Mouse (Mus musculus) forebrain, embryonic 10.5 days (tissue): ENCODE data around the gene Trpv5. TPM values are rescaled to one million over a fixed set of nuclear protein-coding genes. Genes with fewer than 3 reads are reported as not detected.

Source experiments
- DNase-seq: peaks from one replicate; pipeline ENCODE4 v3.0.0-alpha.2; 2017; ENCODE audit warnings: low spot score; ENCODE audit errors: extremely low spot score
- H3K27ac ChIP-seq: fragments of 300-500 bp; sonication (generic); 2 replicates; pipeline ENCODE4 v1.5.1; 2016; ENCODE audit warnings: mild to moderate bottlenecking
- H3K27me3 ChIP-seq: fragments of 300-500 bp; sonication (generic); 2 replicates; pipeline ENCODE4 v1.6.1; 2016; ENCODE audit warnings: mild to moderate bottlenecking; ENCODE audit not compliant: poor library complexity, severe bottlenecking
- H3K36me3 ChIP-seq: fragments of 300-500 bp; sonication (generic); replicated peaks from 2 replicates; pipeline ENCODE4 v1.6.1; 2016; ENCODE audit warnings: mild to moderate bottlenecking, moderate library complexity
- H3K4me1 ChIP-seq: fragments of 300-500 bp; sonication (generic); 2 replicates; pipeline ENCODE4 v1.6.1; 2016
- H3K4me3 ChIP-seq: fragments of 300-500 bp; sonication (generic); 2 replicates; pipeline ENCODE4 v1.5.1; 2016; ENCODE audit warnings: mild to moderate bottlenecking, moderate library complexity
- H3K9me3 ChIP-seq: fragments of 300-500 bp; sonication (generic); 2 replicates; pipeline ENCODE4 v1.6.1; 2016; ENCODE audit warnings: mild to moderate bottlenecking, moderate library complexity
- WGBS: fragments of 180-500 bp; shearing (Covaris S2); methylation state at CpG from one replicate; pipeline ENCODE4 v1.1.7; 2016; 5-methylcytosine and 5-hydroxymethylcytosine counted together
- polyA plus RNA-seq: library from polyadenylated mRNA; unstranded; fragments of >200 nt; fragmentation: Nextera tagmentation; extraction: Ambion mirVana; gene quantifications from 2 replicates; pipeline ENCODE4 v1.2.1, GENCODE M21; 2016

The Trpv5 gene
- polyA plus RNA-seq: not detected in 2 replicates

- no peaks in the 10 kb centered on the region for H3K36me3 ChIP-seq
- H3K4me3 ChIP-seq: no peak within 1 kb of the TSS
- no peak for DNase-seq
- H3K27me3 ChIP-seq: no peaks in the 10 kb centered on the region
- no peaks in the 10 kb centered on the region for H3K4me1 ChIP-seq
- H3K9me3 ChIP-seq: no peaks in the 10 kb centered on the region
- 83% methylated on average over 1 of the region's 1 CpGs for WGBS
- no peak within 1 kb of the TSS for H3K27ac ChIP-seq
These were observed at the start of gene Trpv5 for GRCm38 (mm10) chr6:41680669-41681068. Gene Trpv5, minus strand, starts transcription at chr6:41680769.

- no peak for DNase-seq
- H3K36me3 ChIP-seq: no peaks in the 10 kb centered on the region
- no peak overlapping the region for H3K27ac ChIP-seq
- H3K4me1 ChIP-seq: no peaks in the 10 kb centered on the region
- WGBS: 82% methylated on average over 1 of the region's 1 CpGs
- no peaks in the 10 kb centered on the region for H3K27me3 ChIP-seq
- H3K4me3 ChIP-seq: no peak overlapping the region
- no peaks in the 10 kb centered on the region for H3K9me3 ChIP-seq
These were observed 47.5 kb upstream of the Trpv5 start for GRCm38 (mm10) chr6:41727989-41728609.

- no peaks in the 10 kb centered on the region for H3K4me1 ChIP-seq
- H3K36me3 ChIP-seq: no peaks in the 10 kb centered on the region
- H3K4me3 ChIP-seq: no peak overlapping the region
- WGBS: 87% methylated on average over 2 of the region's 2 CpGs
- DNase-seq: no peak
- no peaks in the 10 kb centered on the region for H3K9me3 ChIP-seq
- H3K27me3 ChIP-seq: no peaks in the 10 kb centered on the region
- H3K27ac ChIP-seq: no peak overlapping the region
These were observed 40.9 kb upstream of the Trpv5 start for GRCm38 (mm10) chr6:41721430-41721829.

- DNase-seq: no peak
- H3K4me1 ChIP-seq: no peaks in the 10 kb centered on the region
- H3K27ac ChIP-seq: no peak overlapping the region
- no peak overlapping the region for H3K4me3 ChIP-seq
- no peaks in the 10 kb centered on the region for H3K9me3 ChIP-seq
- no peaks in the 10 kb centered on the region for H3K36me3 ChIP-seq
- no peaks in the 10 kb centered on the region for H3K27me3 ChIP-seq
- WGBS: 84% methylated on average over 1 of the region's 1 CpGs
These were observed 29.7 kb upstream of the Trpv5 start for GRCm38 (mm10) chr6:41710281-41710680.

GRCm38 (mm10) chr6:41706275-41706674 lies 25.7 kb upstream of the Trpv5 start:
- no peaks in the 10 kb centered on the region for H3K27me3 ChIP-seq
- no peaks in the 10 kb centered on the region for H3K4me1 ChIP-seq
- no peaks in the 10 kb centered on the region for H3K9me3 ChIP-seq
- no peaks in the 10 kb centered on the region for H3K36me3 ChIP-seq
- no peak for DNase-seq
- 0 out of 2 replicates have a peak overlapping the region, but pooled peaks have one; percentile 30 for H3K27ac ChIP-seq
- H3K4me3 ChIP-seq: no peak overlapping the region
- 92% methylated on average over 7 of the region's 7 CpGs for WGBS

GRCm38 (mm10) chr6:41704123-41704522 lies 23.6 kb upstream of the Trpv5 start, which contains the start of gene Kel:
Gene Kel, minus strand, starts transcription at chr6:41704339.
- no peak for DNase-seq
- Histone ChIP-seq H3K4me3 (peak within 1 kb of the TSS; percentile 20; the same call in 1 of the 2 replicates), H3K36me3 (no peaks in the 10 kb centered on the region), H3K4me1 (no peaks in the 10 kb centered on the region), H3K27ac (peak within 1 kb of the TSS; percentile 60), H3K9me3 (no peaks in the 10 kb centered on the region), H3K27me3 (no peaks in the 10 kb centered on the region)
- 54% methylated on average over 1 of the region's 1 CpGs for WGBS

GRCm38 (mm10) chr6:41702928-41703327 lies 22.4 kb upstream of the Trpv5 start:
- Histone ChIP-seq H3K4me1 (no peaks in the 10 kb centered on the region), H3K27me3 (no peaks in the 10 kb centered on the region), H3K4me3 (peak overlapping the region; percentile 20; the same call in 1 of the 2 replicates), H3K9me3 (no peaks in the 10 kb centered on the region), H3K36me3 (no peaks in the 10 kb centered on the region), H3K27ac (peak overlapping the region; percentile 60; the same call in 1 of the 2 replicates)
- DNase-seq: no peak
- WGBS: 80% methylated on average over 2 of the region's 2 CpGs

GRCm38 (mm10) chr6:41701245-41701644 lies 20.7 kb upstream of the Trpv5 start:
- Histone ChIP-seq H3K4me3 (no peak overlapping the region), H3K36me3 (no peaks in the 10 kb centered on the region), H3K27me3 (no peaks in the 10 kb centered on the region), H3K27ac (no peak overlapping the region), H3K4me1 (no peaks in the 10 kb centered on the region), H3K9me3 (no peaks in the 10 kb centered on the region)
- no peak for DNase-seq
- 88% methylated on average over 1 of the region's 1 CpGs for WGBS

- H3K27ac ChIP-seq: no peak overlapping the region
- no peak overlapping the region for H3K4me3 ChIP-seq
- H3K9me3 ChIP-seq: no peaks in the 10 kb centered on the region
- no peak for DNase-seq
- no peaks in the 10 kb centered on the region for H3K36me3 ChIP-seq
- WGBS: 92% methylated on average over 1 of the region's 1 CpGs
- H3K4me1 ChIP-seq: no peaks in the 10 kb centered on the region
- H3K27me3 ChIP-seq: no peaks in the 10 kb centered on the region
These were observed 13.8 kb upstream of the Trpv5 start for GRCm38 (mm10) chr6:41694407-41694806.

- Histone ChIP-seq H3K4me3 (no peak overlapping the region), H3K9me3 (no peaks in the 10 kb centered on the region), H3K27me3 (no peaks in the 10 kb centered on the region), H3K36me3 (no peaks in the 10 kb centered on the region), H3K4me1 (no peaks in the 10 kb centered on the region), H3K27ac (no peak overlapping the region)
- no peak for DNase-seq
These were observed 11.6 kb upstream of the Trpv5 start for GRCm38 (mm10) chr6:41692200-41692599.

- H3K27me3 ChIP-seq: no peaks in the 10 kb centered on the region
- DNase-seq: no peak
- WGBS: 82% methylated on average over 3 of the region's 3 CpGs
These were observed 5.0 kb upstream of the Trpv5 start for GRCm38 (mm10) chr6:41685596-41685995.

GRCm38 (mm10) chr6:41684911-41685310 lies 4.3 kb upstream of the Trpv5 start:
- H3K27me3 ChIP-seq: no peaks in the 10 kb centered on the region
- WGBS: 91% methylated on average over 5 of the region's 5 CpGs
- H3K9me3 ChIP-seq: no peaks in the 10 kb centered on the region
- H3K27ac ChIP-seq: no peak overlapping the region
- H3K4me3 ChIP-seq: no peak overlapping the region
- no peak for DNase-seq
- no peaks in the 10 kb centered on the region for H3K36me3 ChIP-seq
- H3K4me1 ChIP-seq: no peaks in the 10 kb centered on the region

More at GRCm38 (mm10) chr6:41685596-41685995, 5.0 kb upstream of the Trpv5 start:
- no peaks in the 10 kb centered on the region for H3K9me3 ChIP-seq
- no peaks in the 10 kb centered on the region for H3K36me3 ChIP-seq
- H3K4me1 ChIP-seq: no peaks in the 10 kb centered on the region
- H3K4me3 ChIP-seq: no peak overlapping the region
- no peak overlapping the region for H3K27ac ChIP-seq

- no peaks in the 10 kb centered on the region for H3K27me3 ChIP-seq
- no peak within 1 kb of the TSS for H3K4me3 ChIP-seq
- no peak within 1 kb of the TSS for H3K27ac ChIP-seq
- no peaks in the 10 kb centered on the region for H3K36me3 ChIP-seq
- H3K4me1 ChIP-seq: no peaks in the 10 kb centered on the region
- no peak for DNase-seq
- 90% methylated on average over 2 of the region's 2 CpGs for WGBS
- H3K9me3 ChIP-seq: no peaks in the 10 kb centered on the region
These were observed 3.6 kb upstream of the Trpv5 start, which contains the start of gene Llcfc1 for GRCm38 (mm10) chr6:41684131-41684530. Gene Llcfc1, plus strand, starts transcription at chr6:41684431.
